Mouse (Mus musculus) MN1 (cell line): ENCODE results near the gene Hnrnpdl.

Experiments used
- DNase-seq: peaks from one replicate; pipeline ENCODE4 v3.0.0-alpha.2; 2016; ENCODE audit warnings: low spot score

The Hnrnpdl gene

DNA sequence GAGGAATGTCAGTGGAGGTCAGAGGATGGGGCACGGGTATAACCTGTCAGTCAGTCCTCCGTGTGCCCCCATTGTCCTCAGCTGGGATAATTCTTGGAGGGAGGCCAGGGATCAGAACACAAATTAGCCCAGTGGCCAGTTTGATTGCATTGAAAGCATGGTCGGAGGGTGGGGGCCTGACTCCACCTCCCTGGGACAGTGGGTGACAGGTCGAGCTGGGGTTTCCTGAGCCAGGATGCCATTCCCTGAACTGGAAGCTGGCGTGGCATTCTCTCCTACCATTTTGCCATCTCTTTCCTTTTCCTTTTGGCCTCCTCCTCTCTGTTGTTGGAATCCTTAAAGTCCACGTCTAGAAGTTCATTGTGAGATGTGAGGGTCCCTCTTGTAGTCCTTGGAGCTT is 33.6 kb downstream of the Hnrnpdl start:
- no peak for DNase-seq

DNA sequence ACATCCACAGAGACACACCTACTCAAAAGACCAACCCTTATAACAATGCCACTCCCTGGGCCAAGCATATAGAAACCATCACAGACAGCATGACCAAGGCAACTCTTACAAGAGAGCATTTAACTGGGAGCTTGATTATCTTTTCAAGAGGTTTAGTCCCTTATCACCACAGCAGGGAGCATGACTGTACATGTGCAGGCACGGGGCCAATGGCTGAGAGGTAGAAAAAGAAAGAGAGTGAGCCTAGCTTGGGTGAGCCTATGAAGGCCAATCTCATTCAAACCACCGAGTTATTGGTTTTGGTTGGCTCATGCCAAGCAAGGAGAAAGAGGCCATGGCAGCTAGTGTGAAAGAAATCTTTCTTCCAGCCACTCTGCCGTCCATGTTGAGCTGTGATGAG is 34.0 kb downstream of the Hnrnpdl start:
- DNase-seq, result no peak

DNA sequence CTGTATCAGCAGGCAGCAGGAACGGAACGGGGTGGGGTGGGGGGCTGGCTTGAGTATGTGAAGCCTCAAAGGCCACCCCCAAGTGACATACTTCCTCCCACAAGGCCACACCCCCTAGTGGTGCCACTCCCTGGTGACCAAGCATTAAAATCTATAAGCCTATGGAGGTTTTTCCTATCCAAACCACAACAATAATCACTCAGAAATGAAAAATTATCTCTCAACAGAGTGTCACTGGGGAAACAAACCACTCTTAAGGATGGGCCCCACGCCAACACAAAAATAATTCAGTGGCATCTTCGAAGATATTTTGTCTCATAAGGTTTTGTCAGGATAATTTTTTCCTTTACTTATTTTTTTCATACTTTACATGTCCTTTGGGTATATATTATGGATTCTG is 35.6 kb downstream of the Hnrnpdl start:
- no peak for DNase-seq

DNA sequence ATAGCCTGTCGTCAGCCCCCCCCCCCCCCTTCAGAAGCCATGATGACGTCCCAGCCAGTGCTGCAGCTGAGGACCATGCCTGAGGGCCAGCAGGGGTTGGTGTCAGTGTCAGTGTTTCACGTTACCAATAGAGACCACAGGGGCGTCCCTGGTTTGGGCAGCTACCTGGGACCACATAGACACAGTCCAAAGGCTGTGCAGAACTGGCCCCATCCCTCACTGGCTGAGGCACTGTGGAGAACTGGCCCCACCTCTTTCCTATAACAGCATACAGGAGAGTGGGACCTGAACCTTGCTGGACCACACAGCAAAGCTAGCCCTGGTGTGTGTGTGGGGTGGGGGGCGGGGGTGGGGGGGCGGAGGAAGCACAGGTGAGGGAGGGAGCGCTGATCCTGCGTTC is 39.0 kb downstream of the Hnrnpdl start:
- DNase-seq, result no peak

DNA sequence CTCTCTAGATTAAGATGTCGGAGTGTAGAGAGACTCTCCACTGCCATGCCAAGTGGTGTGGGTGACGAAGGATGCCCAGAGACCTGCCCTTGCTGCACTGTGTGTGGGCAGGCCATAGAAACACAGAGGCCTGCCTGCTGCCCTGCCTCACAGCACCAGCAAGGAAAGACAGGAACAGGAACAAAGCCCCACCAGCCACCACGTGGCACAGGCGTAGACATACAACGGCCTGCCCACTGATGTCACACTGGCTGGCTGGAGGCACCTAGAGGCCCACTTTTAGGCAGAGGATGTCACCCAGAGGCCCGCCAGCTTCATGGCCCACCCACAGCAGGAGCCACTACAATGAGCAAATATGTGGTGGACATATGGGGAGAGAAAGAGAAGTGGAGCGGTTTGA is 39.4 kb downstream of the Hnrnpdl start:
- DNase-seq, result no peak

DNA sequence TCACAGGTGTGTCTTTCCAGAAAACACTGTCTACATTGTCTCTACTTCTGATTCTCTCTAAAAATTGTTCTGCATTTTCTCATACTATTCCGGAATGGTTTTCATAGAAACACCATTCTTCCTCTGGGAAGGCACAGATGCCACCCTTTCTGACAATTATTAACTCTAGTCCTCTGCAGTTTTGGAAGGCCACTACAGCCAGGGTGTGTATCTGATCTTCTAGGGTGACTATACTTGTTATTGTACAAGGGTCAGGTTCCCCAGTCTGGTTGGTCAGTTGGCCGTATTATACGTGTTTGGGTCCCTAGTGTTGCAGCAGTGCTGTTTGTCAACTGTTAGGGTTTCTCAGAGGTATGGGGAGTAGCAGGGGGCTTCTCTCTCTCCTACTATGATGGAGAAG is 44.8 kb downstream of the Hnrnpdl start:
- DNase-seq, result no peak

DNA sequence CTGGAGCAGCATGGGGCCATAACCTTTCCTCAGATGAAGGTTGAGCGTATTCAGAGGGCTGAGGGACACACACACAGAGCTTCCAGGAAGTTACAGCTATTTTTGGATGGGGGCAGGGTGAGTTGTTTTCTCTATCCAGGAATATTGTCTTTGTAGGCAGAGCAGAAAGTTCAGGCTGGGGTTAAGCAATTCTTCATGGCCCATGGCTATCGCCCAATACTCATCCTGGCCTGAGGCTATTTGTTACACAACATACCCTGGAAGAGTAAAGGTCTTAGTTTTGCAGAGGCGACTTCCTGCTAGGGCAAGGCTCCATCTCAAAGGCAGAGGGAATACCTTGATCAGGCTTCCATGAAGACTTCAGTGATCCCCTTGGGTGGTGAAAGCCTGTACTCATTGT is 45.3 kb downstream of the Hnrnpdl start:
- DNase-seq, result no peak
